10 mouse cellular contexts compared by ENCODE assay signal in genomic region chr4:32280401-32280800, GRCm38 (mm10). TPM values are rescaled to one million over a fixed set of nuclear protein-coding genes. Genes with fewer than 3 reads are reported as not detected.
DNase-seq lines count a peak whose midpoint lies in the region; ATAC-seq lines count a peak whose summit lies in the region.
"Had no signal": no experiment of that assay in that cellular context is flagged by ENCODE, and none has a peak within 500 bp of the region (broad histone marks: within the 10 kb centered on the region; RNA-seq: fewer than 3 reads in every experiment).

No protein-coding gene starts in this region.

- ATAC-seq in forebrain, embryonic 15.5 days (replicated peaks): no peak
- no peak for ATAC-seq in forebrain, embryonic 14.5 days
- no peak for ATAC-seq in neural tube, embryonic 13.5 days (ENCODE audit: low read depth)
- ATAC-seq in limb, embryonic 13.5 days (ENCODE audit: low FRiP score, low read depth): 0 out of 2 replicates have a peak, but pooled peaks have one; percentile 19

- DNase-seq in forebrain, embryonic 14.5 days (ENCODE audit: low spot score): no peak
- no peak for DNase-seq in neural tube, embryonic 10.5 days (ENCODE audit: extremely low spot score, low spot score)
- peak; percentile 48 to 53 for DNase-seq in thymus, postnatal 36 days
- DNase-seq in left cerebral cortex, adult 8-10 months (ENCODE audit: low spot score in 2 of 2): no peak
- DNase-seq in MN1 (ENCODE audit: low spot score): no peak
- DNase-seq: cerebellum, adult 11 months; kidney, postnatal 14 days had no signal

- no peak overlapping the region for H3K4me2 ChIP-seq in forebrain, embryonic 15.5 days (replicated peaks)
- no peak overlapping the region for H3K4me2 ChIP-seq in forebrain, embryonic 14.5 days (ENCODE audit: low read length)
- no peak overlapping the region for H3K4me2 ChIP-seq in neural tube, embryonic 13.5 days
- H3K4me2 ChIP-seq in limb, embryonic 13.5 days (replicated peaks): no peak overlapping the region

- H3K4me1 ChIP-seq in forebrain, embryonic 15.5 days: peaks cover 10% of the 10 kb centered on the region; the same call in 1 of the 2 replicates
- H3K4me1 ChIP-seq in forebrain, embryonic 14.5 days (ENCODE audit: control insufficient read depth, insufficient read depth, low read length): peaks cover 5% of the 10 kb centered on the region; the same call in 1 of the 2 replicates
- peaks cover 9% of the 10 kb centered on the region for H3K4me1 ChIP-seq in neural tube, embryonic 13.5 days (replicated peaks)
- H3K4me1 ChIP-seq in limb, embryonic 13.5 days: peaks cover 25% of the 10 kb centered on the region

- no peaks in the 10 kb centered on the region for H3K9me3 ChIP-seq in forebrain, embryonic 15.5 days
- H3K9me3 ChIP-seq in forebrain, embryonic 14.5 days (replicated peaks; ENCODE audit: control insufficient read depth, low read length): no peaks in the 10 kb centered on the region
- H3K9me3 ChIP-seq in neural tube, embryonic 13.5 days: no peaks in the 10 kb centered on the region
- no peaks in the 10 kb centered on the region for H3K9me3 ChIP-seq in limb, embryonic 13.5 days

- 0 out of 2 replicates have a peak overlapping the region, but pooled peaks have one; percentile 27 for H3K27ac ChIP-seq in forebrain, embryonic 15.5 days (replicated peaks)
- H3K27ac ChIP-seq in forebrain, embryonic 14.5 days (ENCODE audit: low read depth, low read length): no peak overlapping the region
- H3K27ac ChIP-seq in neural tube, embryonic 13.5 days (replicated peaks): 0 out of 2 replicates have a peak overlapping the region, but pooled peaks have one; percentile 11
- H3K27ac ChIP-seq in limb, embryonic 13.5 days: peak overlapping the region; percentile 82

- H3K27me3 ChIP-seq in forebrain, embryonic 15.5 days: no peaks in the 10 kb centered on the region
- no peaks in the 10 kb centered on the region for H3K27me3 ChIP-seq in forebrain, embryonic 14.5 days (replicated peaks; ENCODE audit: control insufficient read depth, insufficient read depth, low read length)
- H3K27me3 ChIP-seq in neural tube, embryonic 13.5 days: no peaks in the 10 kb centered on the region
- H3K27me3 ChIP-seq in limb, embryonic 13.5 days: no peaks in the 10 kb centered on the region

- H3K36me3 ChIP-seq in forebrain, embryonic 15.5 days: no peaks in the 10 kb centered on the region
- H3K36me3 ChIP-seq in forebrain, embryonic 14.5 days (ENCODE audit: control insufficient read depth, insufficient read depth, low read length): no peaks in the 10 kb centered on the region
- H3K36me3 ChIP-seq in neural tube, embryonic 13.5 days: no peaks in the 10 kb centered on the region
- H3K36me3 ChIP-seq in limb, embryonic 13.5 days: no peaks in the 10 kb centered on the region

- H3K4me3 ChIP-seq in forebrain, embryonic 15.5 days: no peak overlapping the region
- H3K4me3 ChIP-seq in forebrain, embryonic 14.5 days (ENCODE audit: low read depth, low read length): no peak overlapping the region
- H3K4me3 ChIP-seq in neural tube, embryonic 13.5 days: no peak overlapping the region
- no peak overlapping the region for H3K4me3 ChIP-seq in limb, embryonic 13.5 days

- no peak overlapping the region for H3K9ac ChIP-seq in forebrain, embryonic 15.5 days (replicated peaks)
- no peak overlapping the region for H3K9ac ChIP-seq in forebrain, embryonic 14.5 days (ENCODE audit: low read length)
- no peak overlapping the region for H3K9ac ChIP-seq in neural tube, embryonic 13.5 days
- H3K9ac ChIP-seq in limb, embryonic 13.5 days: no peak overlapping the region

- 58% methylated on average over 6 of the region's 6 CpGs for WGBS in forebrain, embryonic 15.5 days
- 66% methylated on average over 6 of the region's 6 CpGs for WGBS in forebrain, embryonic 14.5 days
- 59% methylated on average over 6 of the region's 6 CpGs for WGBS in neural tube, embryonic 13.5 days
- 21% methylated on average over 6 of the region's 6 CpGs for WGBS in limb, embryonic 13.5 days

RNA-seq across cellular contexts. Expression of gene Bach2, which starts 41.8 kb away (rescaled TPM):
- 33.8 and 34.9 TPM in 2 replicates for polyA plus RNA-seq in forebrain, embryonic 15.5 days (2015; fragmentation: Nextera tagmentation; extraction: Ambion mirVana)
- 21.9 and 26.0 TPM in 2 replicates for polyA plus RNA-seq in forebrain, embryonic 14.5 days (2014; fragmentation: Nextera tagmentation; extraction: Ambion mirVana)
- 31.5 and 37.7 TPM in 2 replicates for polyA plus RNA-seq in neural tube, embryonic 13.5 days (2015; fragmentation: Nextera tagmentation; extraction: Ambion mirVana)
- polyA plus RNA-seq in limb, embryonic 13.5 days (2015; fragmentation: Nextera tagmentation; extraction: Ambion mirVana): 9.2 and 12.2 TPM in 2 replicates
- total RNA-seq in left cerebral cortex, adult 8-10 months (2022): 10 to 100 TPM in 3 of 4 experiments, 1 to 10 TPM in 1; 9.6 to 22.4 (median 15.1) TPM

Comparison
In these comparisons a context has a peak if more than half of its experiments do, and no peak if none do; other contexts are left out.
1. DNase-seq: peak in thymus, postnatal 36 days (2 of 2); none in forebrain, embryonic 14.5 days (single experiment), neural tube, embryonic 10.5 days (single experiment), left cerebral cortex, adult 8-10 months (0 of 2) and MN1 (single experiment).